Mouse (Mus musculus): ENCODE data around the gene Mettl7a1. TPM values are rescaled to one million over a fixed set of nuclear protein-coding genes. Genes with fewer than 3 reads are reported as not detected.
"Not testable (repeated sequence)": the region's sequence is repeated elsewhere in the genome, so short reads cannot be mapped to it uniquely, and the experiment has no call there.

Mettl7a1 gene
- polyA plus RNA-seq, 2 experiments = 4.7 to 22.9 TPM

- Histone ChIP-seq H3K27ac (no peak overlapping the region), H3K36me3 (replicated peaks; ENCODE audit: control insufficient read depth, insufficient read depth, low read depth) (no peaks in the 10 kb centered on the region), H3K27me3 (ENCODE audit: control insufficient read depth, insufficient read depth, low read length) (no peaks in the 10 kb centered on the region), H3K4me2 (ENCODE audit: low read depth) (no peak overlapping the region), H3K4me3 (ENCODE audit: insufficient read depth in 1 of 2, low read depth in 2 of 2, low read length in 2 of 2) (no peak overlapping the region), H3K9me3 (ENCODE audit: control insufficient read depth, low read length) (no peaks in the 10 kb centered on the region), H3K4me1 (replicated peaks; ENCODE audit: control insufficient read depth in 2 of 2, insufficient read depth in 2 of 2, low read length in 1 of 2) (peaks cover 0 to 11% of the 10 kb centered on the region in 2 experiments; a peak in 2 of 4 replicates), H3K9ac (replicated peaks) (no peak overlapping the region)
- ATAC-seq (ENCODE audit: insufficient read depth) = no peak
- DNase-seq (ENCODE audit: low read depth in 3 of 3, low spot score in 3 of 3) = no peak
- no peak for TF ChIP-seq EP300 (IDR thresholded peaks at IDR 0.05; ENCODE audit: low read depth)
- TF ChIP-seq CTCF (IDR thresholded peaks at IDR 0.05; ENCODE audit: low read depth) = peak; percentile 69
- WGBS (ENCODE audit: insufficient replicate concordance) = 54% methylated on average over 5 of the region's 5 CpGs
These were observed 17.2 kb downstream of the Mettl7a1 start for GRCm38 (mm10) chr15:100321134-100321533.

GRCm38 (mm10) chr15:100324021-100324591, 20.2 kb downstream of the Mettl7a1 start:
- H3K4me3 ChIP-seq (ENCODE audit: insufficient read depth in 1 of 2, low read depth in 2 of 2, low read length in 2 of 2) = no peak overlapping the region
- WGBS (ENCODE audit: insufficient replicate concordance) = 49% methylated on average over 12 of the region's 12 CpGs
- no peak overlapping the region for H3K4me2 ChIP-seq (ENCODE audit: low read depth)
- no peak overlapping the region for H3K9ac ChIP-seq (replicated peaks)
- no peaks in the 10 kb centered on the region for H3K36me3 ChIP-seq (replicated peaks; ENCODE audit: control insufficient read depth, insufficient read depth, low read depth)
- ATAC-seq (ENCODE audit: insufficient read depth) (peak; percentile 31; the same call in 1 of the 2 replicates), DNase-seq (ENCODE audit: low read depth in 3 of 3, low spot score in 3 of 3) (no peak)
- TF ChIP-seq EP300 (IDR thresholded peaks at IDR 0.05; ENCODE audit: low read depth) (no peak), CTCF (IDR thresholded peaks at IDR 0.05; ENCODE audit: low read depth) (no peak)
- no peaks in the 10 kb centered on the region for H3K9me3 ChIP-seq (ENCODE audit: control insufficient read depth, low read length)
- H3K27me3 ChIP-seq (ENCODE audit: control insufficient read depth, insufficient read depth, low read length) = no peaks in the 10 kb centered on the region
- H3K4me1 ChIP-seq (replicated peaks; ENCODE audit: control insufficient read depth in 2 of 2, insufficient read depth in 2 of 2, low read length in 1 of 2) = peaks cover 0 to 4% of the 10 kb centered on the region in 2 experiments; a peak in 2 of 4 replicates
- H3K27ac ChIP-seq = no peak overlapping the region

GRCm38 (mm10) chr15:100325235-100325634, 21.3 kb downstream of the Mettl7a1 start:
- no peak overlapping the region for H3K9ac ChIP-seq (replicated peaks)
- H3K27ac ChIP-seq = no peak overlapping the region
- 68% methylated on average over 3 of the region's 3 CpGs for WGBS (ENCODE audit: insufficient replicate concordance)
- H3K4me1 ChIP-seq (replicated peaks; ENCODE audit: control insufficient read depth in 2 of 2, insufficient read depth in 2 of 2, low read length in 1 of 2) = peaks cover 0 to 4% of the 10 kb centered on the region in 2 experiments; a peak in 2 of 4 replicates
- H3K9me3 ChIP-seq (ENCODE audit: control insufficient read depth, low read length) = no peaks in the 10 kb centered on the region
- no peak overlapping the region for H3K4me2 ChIP-seq (ENCODE audit: low read depth)
- ATAC-seq (ENCODE audit: insufficient read depth) (no peak), DNase-seq (ENCODE audit: low read depth in 3 of 3, low spot score in 3 of 3) (no peak)
- H3K36me3 ChIP-seq (replicated peaks; ENCODE audit: control insufficient read depth, insufficient read depth, low read depth) = no peaks in the 10 kb centered on the region
- no peaks in the 10 kb centered on the region for H3K27me3 ChIP-seq (ENCODE audit: control insufficient read depth, insufficient read depth, low read length)
- H3K4me3 ChIP-seq (ENCODE audit: insufficient read depth in 1 of 2, low read depth in 2 of 2, low read length in 2 of 2) = no peak overlapping the region
- no peak for TF ChIP-seq CTCF (IDR thresholded peaks at IDR 0.05; ENCODE audit: low read depth)
- no peak for TF ChIP-seq EP300 (IDR thresholded peaks at IDR 0.05; ENCODE audit: low read depth)

- ATAC-seq (ENCODE audit: insufficient read depth); DNase-seq (ENCODE audit: low read depth in 3 of 3, low spot score in 3 of 3); H3K4me2 ChIP-seq (ENCODE audit: low read depth); H3K36me3 ChIP-seq (replicated peaks; ENCODE audit: control insufficient read depth, insufficient read depth, low read depth); H3K27me3 ChIP-seq (ENCODE audit: control insufficient read depth, insufficient read depth, low read length); H3K27ac ChIP-seq; H3K9ac ChIP-seq (replicated peaks); H3K4me1 ChIP-seq (replicated peaks; ENCODE audit: control insufficient read depth in 2 of 2, insufficient read depth in 2 of 2, low read length in 1 of 2); H3K4me3 ChIP-seq (ENCODE audit: insufficient read depth in 1 of 2, low read depth in 2 of 2, low read length in 2 of 2); H3K9me3 ChIP-seq (ENCODE audit: control insufficient read depth, low read length): not testable (repeated sequence)
- 53% methylated on average over 3 of the region's 4 CpGs for WGBS (ENCODE audit: insufficient replicate concordance)
- peak; percentile 30 for TF ChIP-seq CTCF (IDR thresholded peaks at IDR 0.05; ENCODE audit: low read depth)
These were observed 24.1 kb downstream of the Mettl7a1 start for GRCm38 (mm10) chr15:100328089-100328488.

GRCm38 (mm10) chr15:100329336-100329735, 25.4 kb downstream of the Mettl7a1 start:
- not testable (repeated sequence) for H3K4me1 ChIP-seq (replicated peaks; ENCODE audit: control insufficient read depth in 2 of 2, insufficient read depth in 2 of 2, low read length in 1 of 2); DNase-seq (ENCODE audit: low read depth in 3 of 3, low spot score in 3 of 3); H3K4me3 ChIP-seq (ENCODE audit: insufficient read depth in 1 of 2, low read depth in 2 of 2, low read length in 2 of 2); H3K27ac ChIP-seq; H3K27me3 ChIP-seq (ENCODE audit: control insufficient read depth, insufficient read depth, low read length); H3K9me3 ChIP-seq (ENCODE audit: control insufficient read depth, low read length); H3K4me2 ChIP-seq (ENCODE audit: low read depth); ATAC-seq (ENCODE audit: insufficient read depth); H3K36me3 ChIP-seq (replicated peaks; ENCODE audit: control insufficient read depth, insufficient read depth, low read depth); H3K9ac ChIP-seq (replicated peaks)
- 75% methylated on average over 10 of the region's 10 CpGs for WGBS (ENCODE audit: insufficient replicate concordance)
